ENCODE assay signal across 16 mouse cellular contexts in the genomic region with DNA sequence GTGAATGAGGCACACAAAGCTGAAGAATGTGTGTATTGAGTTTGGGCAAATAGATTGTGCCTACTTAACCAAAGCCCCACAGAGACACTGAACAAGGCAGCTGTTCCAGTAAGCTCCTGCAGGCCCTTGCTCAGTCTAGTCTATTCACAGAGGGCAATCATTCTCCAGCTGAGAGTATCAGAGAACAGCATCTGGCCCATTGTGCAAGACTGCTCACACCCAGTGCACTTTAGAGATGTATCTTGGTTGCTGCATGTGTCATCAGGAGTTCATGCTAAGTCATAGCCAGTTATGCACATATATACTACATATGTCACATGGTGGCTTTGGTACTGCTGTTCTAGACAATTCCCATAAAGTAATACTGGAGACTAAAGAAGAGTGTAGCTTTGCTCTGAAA.
"Had no signal": no experiment of that assay in that cellular context is flagged by ENCODE, and none has a peak within 500 bp of the region (broad histone marks: within the 10 kb centered on the region; RNA-seq: fewer than 3 reads in every experiment).

No protein-coding gene starts in this region.

- H3K4me2 ChIP-seq: liver, embryonic 11.5 days; lung, embryonic 14.5 days; midbrain, embryonic 12.5 days; midbrain, embryonic 15.5 days had no signal

- H3K9ac ChIP-seq: liver, embryonic 14.5 days; liver, postnatal 0 days; lung, embryonic 14.5 days; midbrain, embryonic 12.5 days; midbrain, embryonic 15.5 days had no signal

- H3K36me3 ChIP-seq: midbrain, embryonic 12.5 days; midbrain, embryonic 15.5 days had no signal

- H3K4me1 ChIP-seq: midbrain, embryonic 12.5 days; midbrain, embryonic 15.5 days had no signal

- H3K27me3 ChIP-seq: midbrain, embryonic 12.5 days; midbrain, embryonic 15.5 days had no signal

- ATAC-seq: liver, postnatal 0 days; lung, postnatal 0 days; midbrain, embryonic 15.5 days had no signal

- H3K4me3 ChIP-seq: left cerebral cortex, adult 2 months; midbrain, embryonic 12.5 days; midbrain, embryonic 15.5 days had no signal

- H3K9me3 ChIP-seq: midbrain, embryonic 12.5 days; midbrain, embryonic 15.5 days had no signal

- H3K27ac ChIP-seq: left cerebral cortex, adult 2 months; liver, embryonic 14.5 days; macrophage; midbrain, embryonic 12.5 days; midbrain, embryonic 15.5 days had no signal

- DNase-seq: kidney, adult 18-20 months; kidney, adult 9 months; kidney, postnatal 10 days; kidney, postnatal 36 days; layer of hippocampus, postnatal 36 days; liver, postnatal 0 days; retina, postnatal 1 day; thymus, postnatal 25 days had no signal
